Mouse (Mus musculus) heart, adult 2 months (tissue): ENCODE data around the gene Cyp46a1.

Experiments used
- CTCF ChIP-seq: fragments of 200-600 bp; IDR thresholded peaks from 2 replicates; pipeline ENCODE4 v1.8.1; 2022; ENCODE audit warnings: antibody characterized with exemption, mild to moderate bottlenecking, moderate library complexity
- EP300 ChIP-seq: fragments of 200-500 bp; IDR thresholded peaks from 2 replicates; pipeline ENCODE4 v1.6.1; 2011; ENCODE audit warnings: low read depth, low read length, control low read depth; ENCODE audit not compliant: insufficient read depth
- POLR2A ChIP-seq: fragments of 200-500 bp; IDR thresholded peaks from 2 replicates; pipeline ENCODE4 v1.6.1; 2011; ENCODE audit warnings: mild to moderate bottlenecking, low read depth, low read length, control low read depth; ENCODE audit not compliant: insufficient read depth

DNA sequence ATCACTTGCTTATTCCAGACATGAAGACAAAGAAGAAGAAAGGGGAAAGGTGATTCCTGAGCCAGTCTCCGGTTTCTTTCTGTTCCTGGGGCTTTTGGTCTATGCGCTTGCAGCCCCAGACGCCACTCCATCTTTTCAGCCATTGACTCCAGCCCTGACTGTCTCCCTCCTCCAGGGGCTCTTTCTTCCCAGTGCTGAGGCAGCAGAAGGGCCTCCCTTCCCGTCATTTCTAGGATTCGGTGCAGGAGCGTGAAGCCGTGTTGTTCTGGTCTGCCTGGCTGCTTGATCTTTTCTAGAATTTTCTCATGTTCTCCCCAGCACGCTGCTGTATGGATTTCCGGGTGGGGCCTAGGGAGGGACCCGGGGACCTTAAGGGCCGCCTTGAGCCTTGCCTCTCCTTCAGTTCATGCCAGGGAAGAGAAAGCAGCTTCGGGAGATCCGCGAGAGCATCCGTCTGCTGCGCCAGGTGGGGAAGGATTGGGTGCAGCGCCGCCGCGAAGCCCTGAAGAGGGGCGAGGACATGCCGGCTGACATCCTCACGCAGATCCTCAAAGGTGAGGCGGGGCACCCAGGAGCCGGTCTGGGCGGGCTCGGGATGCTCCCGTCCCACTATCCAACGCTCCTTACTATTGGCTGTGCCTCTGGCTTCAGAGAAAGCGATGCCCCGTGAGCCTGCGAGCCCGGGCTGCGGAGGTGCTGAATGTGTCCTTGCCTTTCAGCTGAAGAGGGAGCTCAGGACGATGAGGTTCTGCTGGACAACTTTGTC, 18.4 kb downstream of the Cyp46a1 start:
- TF ChIP-seq CTCF (no peak), EP300 (no peak), POLR2A (no peak)
